Mouse (Mus musculus) C2C12 (cell line): ENCODE results near the gene Fbxw20. TPM values are rescaled to one million over a fixed set of nuclear protein-coding genes. Genes with fewer than 3 reads are reported as not detected.

Experiments used
- H3K27me3 ChIP-seq: one replicate; pipeline ENCODE4 v1.6.1; 2011; ENCODE audit not compliant: control insufficient read depth, insufficient read depth, insufficient read length
- H3K36me3 ChIP-seq: one replicate; pipeline ENCODE4 v1.6.1; 2011; ENCODE audit not compliant: control insufficient read depth, insufficient read depth
- H3K4me3 ChIP-seq: one replicate; pipeline ENCODE4 v1.5.1; 2011; ENCODE audit warnings: mild to moderate bottlenecking, control low read depth; ENCODE audit not compliant: poor library complexity, insufficient read depth, severe bottlenecking
- H3K79me2 ChIP-seq: one replicate; pipeline ENCODE4 v1.6.1; 2011; ENCODE audit not compliant: control insufficient read depth, insufficient read depth
- H3K79me3 ChIP-seq: one replicate; pipeline ENCODE4 v1.6.1; 2011; ENCODE audit warnings: low read depth, control low read depth
- H3ac ChIP-seq: one replicate; pipeline ENCODE3; 2011; ENCODE audit warnings: low read depth; ENCODE audit not compliant: control insufficient read depth, insufficient read length
- CEBPB ChIP-seq: IDR thresholded peaks from one replicate; pipeline ENCODE4 v1.6.1; 2011; ENCODE audit warnings: low read depth, mild to moderate bottlenecking, control low read depth, moderate library complexity
- CTCF ChIP-seq: IDR thresholded peaks from one replicate; pipeline ENCODE4 v1.5.1; 2011; ENCODE audit not compliant: control insufficient read depth, insufficient read depth, insufficient read length
- FOSL1 ChIP-seq: IDR thresholded peaks from one replicate; pipeline ENCODE4 v1.8.0; 2011; ENCODE audit warnings: mild to moderate bottlenecking, low read length; ENCODE audit not compliant: poor library complexity, insufficient read depth, severe bottlenecking
- MAX ChIP-seq: IDR thresholded peaks from one replicate; pipeline ENCODE4 v1.6.1; 2011; ENCODE audit warnings: mild to moderate bottlenecking, control low read depth
- MYOD1 ChIP-seq: IDR thresholded peaks from one replicate; pipeline ENCODE4 v1.6.1; 2011; ENCODE audit warnings: low read depth; ENCODE audit not compliant: control insufficient read depth, insufficient read length
- MYOG ChIP-seq: IDR thresholded peaks from one replicate; pipeline ENCODE4 v1.6.1; 2011; ENCODE audit not compliant: control insufficient read depth, insufficient read length; ENCODE audit errors: extremely low read depth
- USF1 ChIP-seq: IDR thresholded peaks from one replicate; pipeline ENCODE4 v1.6.1; 2011; ENCODE audit warnings: low read depth, mild to moderate bottlenecking, control low read depth, moderate library complexity
- polyA plus RNA-seq: library from polyadenylated mRNA; unstranded; fragments of >200 nt; fragmentation: generic; extraction: Trizol; gene quantifications from one replicate; pipeline ENCODE4 v1.2.1, GENCODE M21; 2012; ENCODE audit warnings: missing spikeins

Gene Fbxw20
- polyA plus RNA-seq, 1 experiment: not detected

DNA sequence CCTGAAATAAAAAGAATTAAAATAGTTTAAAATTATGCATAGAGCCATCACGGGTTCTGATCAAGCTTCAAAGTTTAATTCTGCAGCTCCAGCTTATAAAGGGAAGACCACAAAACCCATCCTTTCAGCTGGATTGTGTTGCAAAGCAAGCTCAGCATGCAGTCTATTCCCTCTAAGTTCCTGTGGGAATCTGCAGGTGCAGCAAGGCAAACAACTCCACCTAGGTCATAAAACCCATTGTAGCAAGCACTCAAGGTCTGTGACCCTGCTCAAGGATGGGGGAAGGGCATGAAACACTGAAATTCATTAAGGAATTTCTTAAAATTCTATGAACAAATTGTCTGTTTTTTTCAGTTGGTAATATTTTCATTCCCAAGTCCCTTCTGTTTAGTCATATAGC lies 57.3 kb downstream of the Fbxw20 start:
- no peaks in the 10 kb centered on the region for H3K79me3 ChIP-seq
- no peak overlapping the region for H3ac ChIP-seq
- no peaks in the 10 kb centered on the region for H3K36me3 ChIP-seq
- H3K79me2 ChIP-seq: no peaks in the 10 kb centered on the region
- no peak overlapping the region for H3K4me3 ChIP-seq
- TF ChIP-seq FOSL1: no peak
- no peak for TF ChIP-seq USF1
- no peak for TF ChIP-seq MAX
- no peak for TF ChIP-seq MYOG
- TF ChIP-seq MYOD1: no peak
- no peak for TF ChIP-seq CTCF
- no peak for TF ChIP-seq CEBPB
- H3K27me3 ChIP-seq: no peaks in the 10 kb centered on the region

DNA sequence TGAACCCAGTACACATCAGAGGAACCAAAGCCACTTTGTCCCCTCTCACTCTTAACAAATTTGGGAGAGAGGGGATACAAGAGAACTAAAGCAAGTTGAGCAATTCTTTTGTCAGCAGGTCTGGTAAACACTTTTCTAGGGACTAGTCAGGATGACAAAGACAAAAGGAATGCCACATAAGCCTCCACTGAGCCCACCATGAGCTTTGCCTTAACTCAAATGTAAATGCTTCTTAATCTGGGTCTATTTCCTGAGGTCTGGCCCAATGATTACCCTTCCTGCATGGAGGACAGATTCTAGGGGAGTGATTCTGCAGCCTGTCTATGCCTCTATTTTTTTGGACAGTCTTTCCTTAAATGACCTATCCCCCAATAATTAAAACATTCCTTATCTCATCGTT lies 58.3 kb downstream of the Fbxw20 start:
- TF ChIP-seq FOSL1 (no peak), CEBPB (no peak), MYOD1 (no peak), MAX (no peak), MYOG (no peak), USF1 (no peak), CTCF (no peak)
- no peaks in the 10 kb centered on the region for H3K36me3 ChIP-seq
- H3ac ChIP-seq: no peak overlapping the region
- H3K27me3 ChIP-seq: no peaks in the 10 kb centered on the region
- H3K79me3 ChIP-seq: no peaks in the 10 kb centered on the region
- H3K79me2 ChIP-seq: no peaks in the 10 kb centered on the region
- H3K4me3 ChIP-seq: no peak overlapping the region

Other genes with a start within 250 kb of the Fbxw20 start
- gene Ucn2, start 248.7 kb downstream of the Fbxw20 start, polyA plus RNA-seq: 0.56 TPM
- 6.7 TPM for gene Pfkfb4, start 243.0 kb downstream of the Fbxw20 start, polyA plus RNA-seq
- 86.4 TPM for gene Shisa5, start 196.2 kb downstream of the Fbxw20 start, polyA plus RNA-seq
- gene Trex1, start 175.0 kb downstream of the Fbxw20 start, polyA plus RNA-seq: 12.7 TPM
- 11.4 TPM for gene Atrip, start 160.6 kb downstream of the Fbxw20 start, polyA plus RNA-seq
- gene Ccdc51, start 152.3 kb downstream of the Fbxw20 start, polyA plus RNA-seq: 12.4 TPM
- 294 TPM for gene Tma7, start 152.2 kb downstream of the Fbxw20 start, polyA plus RNA-seq
- gene Plxnb1, start 139.4 kb downstream of the Fbxw20 start, polyA plus RNA-seq: 9.1 TPM
- not detected for gene Fbxw21, start 72.7 kb downstream of the Fbxw20 start, polyA plus RNA-seq
- not detected for gene Fbxw13, start 38.8 kb downstream of the Fbxw20 start, polyA plus RNA-seq
- gene Fbxw14, start 52.9 kb upstream of the Fbxw20 start, polyA plus RNA-seq: not detected
- not detected for gene Fbxw28, start 104.9 kb upstream of the Fbxw20 start, polyA plus RNA-seq
- not detected for gene Fbxw22, start 169.5 kb upstream of the Fbxw20 start, polyA plus RNA-seq
- not detected for gene Fbxw16, start 214.4 kb upstream of the Fbxw20 start, polyA plus RNA-seq